Mouse (Mus musculus): ENCODE data around the gene Srbd1. TPM values are rescaled to one million over a fixed set of nuclear protein-coding genes. Genes with fewer than 3 reads are reported as not detected.
A peak's percentile ranks its signal among the peaks of the same experiment; 100 is the strongest.

Srbd1 gene
- polyA plus RNA-seq, 1 experiment from 2014 or later: 11.5 TPM

GRCm38 (mm10) chr17:85943994-85944640 lies 200.9 kb downstream of the Srbd1 start:
- Histone ChIP-seq H3K27ac (ENCODE audit: low read depth, low read length) (no peak overlapping the region), H3K9ac (ENCODE audit: low read depth, low read length) (no peak overlapping the region), H3K4me1 (replicated peaks; ENCODE audit: control insufficient read depth, insufficient read depth, low read length) (no peaks in the 10 kb centered on the region), H3K4me3 (ENCODE audit: low read depth, low read length) (no peak overlapping the region), H3K36me3 (ENCODE audit: control insufficient read depth, insufficient read depth, low read length) (no peaks in the 10 kb centered on the region), H3K9me3 (ENCODE audit: control insufficient read depth, low read length) (no peaks in the 10 kb centered on the region), H3K27me3 (replicated peaks; ENCODE audit: control insufficient read depth, insufficient read depth, low read length) (no peaks in the 10 kb centered on the region), H3K4me2 (no peak overlapping the region)
- ATAC-seq (replicated peaks; ENCODE audit: low FRiP score) (no peak), DNase-seq (ENCODE audit: low spot score) (peak; percentile 27)
- WGBS: 74% methylated on average over 12 of the region's 12 CpGs

GRCm38 (mm10) chr17:85943551-85943981 lies 201.4 kb downstream of the Srbd1 start:
- H3K4me3 ChIP-seq (ENCODE audit: low read depth, low read length): no peak overlapping the region
- DNase-seq (ENCODE audit: low spot score): no peak
- no peak for ATAC-seq (replicated peaks; ENCODE audit: low FRiP score)
- no peaks in the 10 kb centered on the region for H3K4me1 ChIP-seq (replicated peaks; ENCODE audit: control insufficient read depth, insufficient read depth, low read length)
- 67% methylated on average over 14 of the region's 14 CpGs for WGBS
- H3K27me3 ChIP-seq (replicated peaks; ENCODE audit: control insufficient read depth, insufficient read depth, low read length): no peaks in the 10 kb centered on the region
- H3K27ac ChIP-seq (ENCODE audit: low read depth, low read length): no peak overlapping the region
- no peak overlapping the region for H3K9ac ChIP-seq (ENCODE audit: low read depth, low read length)
- H3K4me2 ChIP-seq: no peak overlapping the region
- no peaks in the 10 kb centered on the region for H3K36me3 ChIP-seq (ENCODE audit: control insufficient read depth, insufficient read depth, low read length)
- no peaks in the 10 kb centered on the region for H3K9me3 ChIP-seq (ENCODE audit: control insufficient read depth, low read length)

GRCm38 (mm10) chr17:85943071-85943470 lies 201.9 kb downstream of the Srbd1 start:
- Histone ChIP-seq H3K4me1 (replicated peaks; ENCODE audit: control insufficient read depth, insufficient read depth, low read length) (no peaks in the 10 kb centered on the region), H3K36me3 (ENCODE audit: control insufficient read depth, insufficient read depth, low read length) (no peaks in the 10 kb centered on the region), H3K9ac (ENCODE audit: low read depth, low read length) (no peak overlapping the region), H3K4me3 (ENCODE audit: low read depth, low read length) (no peak overlapping the region), H3K27me3 (replicated peaks; ENCODE audit: control insufficient read depth, insufficient read depth, low read length) (no peaks in the 10 kb centered on the region), H3K9me3 (ENCODE audit: control insufficient read depth, low read length) (no peaks in the 10 kb centered on the region), H3K4me2 (no peak overlapping the region), H3K27ac (ENCODE audit: low read depth, low read length) (no peak overlapping the region)
- DNase-seq (ENCODE audit: low spot score) (no peak), ATAC-seq (replicated peaks; ENCODE audit: low FRiP score) (no peak)
- WGBS: 84% methylated on average over 5 of the region's 5 CpGs

GRCm38 (mm10) chr17:85942123-85942522 lies 202.9 kb downstream of the Srbd1 start:
- no peak for DNase-seq (ENCODE audit: low spot score)
- Histone ChIP-seq H3K9me3 (ENCODE audit: control insufficient read depth, low read length) (no peaks in the 10 kb centered on the region), H3K4me1 (replicated peaks; ENCODE audit: control insufficient read depth, insufficient read depth, low read length) (no peaks in the 10 kb centered on the region), H3K36me3 (ENCODE audit: control insufficient read depth, insufficient read depth, low read length) (no peaks in the 10 kb centered on the region), H3K9ac (ENCODE audit: low read depth, low read length) (no peak overlapping the region), H3K4me2 (no peak overlapping the region), H3K27me3 (replicated peaks; ENCODE audit: control insufficient read depth, insufficient read depth, low read length) (no peaks in the 10 kb centered on the region), H3K4me3 (ENCODE audit: low read depth, low read length) (no peak overlapping the region), H3K27ac (ENCODE audit: low read depth, low read length) (no peak overlapping the region)
- no peak for ATAC-seq (replicated peaks; ENCODE audit: low FRiP score)
- 88% methylated on average over 5 of the region's 5 CpGs for WGBS

- ATAC-seq (replicated peaks; ENCODE audit: low FRiP score): no peak
- H3K4me3 ChIP-seq (ENCODE audit: low read depth, low read length): no peak overlapping the region
- no peak for DNase-seq (ENCODE audit: low spot score)
These were observed 203.7 kb downstream of the Srbd1 start for GRCm38 (mm10) chr17:85941141-85941738.

GRCm38 (mm10) chr17:85937131-85937530 lies 207.8 kb downstream of the Srbd1 start:
- H3K4me3 ChIP-seq (ENCODE audit: low read depth, low read length): no peak overlapping the region
- no peaks in the 10 kb centered on the region for H3K27me3 ChIP-seq (replicated peaks; ENCODE audit: control insufficient read depth, insufficient read depth, low read length)
- no peak overlapping the region for H3K9ac ChIP-seq (ENCODE audit: low read depth, low read length)
- ATAC-seq (replicated peaks; ENCODE audit: low FRiP score): no peak
- no peak overlapping the region for H3K4me2 ChIP-seq
- DNase-seq (ENCODE audit: low spot score): no peak
- H3K36me3 ChIP-seq (ENCODE audit: control insufficient read depth, insufficient read depth, low read length): no peaks in the 10 kb centered on the region
- no peaks in the 10 kb centered on the region for H3K4me1 ChIP-seq (replicated peaks; ENCODE audit: control insufficient read depth, insufficient read depth, low read length)
- 89% methylated on average over 4 of the region's 4 CpGs for WGBS
- H3K9me3 ChIP-seq (ENCODE audit: control insufficient read depth, low read length): no peaks in the 10 kb centered on the region
- no peak overlapping the region for H3K27ac ChIP-seq (ENCODE audit: low read depth, low read length)

More at GRCm38 (mm10) chr17:85941141-85941738, 203.7 kb downstream of the Srbd1 start:
- WGBS: 76% methylated on average over 8 of the region's 8 CpGs
- Histone ChIP-seq H3K36me3 (ENCODE audit: control insufficient read depth, insufficient read depth, low read length) (no peaks in the 10 kb centered on the region), H3K27ac (ENCODE audit: low read depth, low read length) (no peak overlapping the region), H3K27me3 (replicated peaks; ENCODE audit: control insufficient read depth, insufficient read depth, low read length) (no peaks in the 10 kb centered on the region), H3K9ac (ENCODE audit: low read depth, low read length) (no peak overlapping the region), H3K4me2 (no peak overlapping the region), H3K4me1 (replicated peaks; ENCODE audit: control insufficient read depth, insufficient read depth, low read length) (no peaks in the 10 kb centered on the region), H3K9me3 (ENCODE audit: control insufficient read depth, low read length) (no peaks in the 10 kb centered on the region)

- no peak overlapping the region for H3K4me3 ChIP-seq (ENCODE audit: low read depth, low read length)
- H3K4me1 ChIP-seq (replicated peaks; ENCODE audit: control insufficient read depth, insufficient read depth, low read length): no peaks in the 10 kb centered on the region; the same call in 1 of the 2 replicates
- no peaks in the 10 kb centered on the region for H3K9me3 ChIP-seq (ENCODE audit: control insufficient read depth, low read length)
- ATAC-seq (replicated peaks; ENCODE audit: low FRiP score) (no peak), DNase-seq (ENCODE audit: low spot score) (no peak)
- no peaks in the 10 kb centered on the region for H3K36me3 ChIP-seq (ENCODE audit: control insufficient read depth, insufficient read depth, low read length)
- no peak overlapping the region for H3K9ac ChIP-seq (ENCODE audit: low read depth, low read length)
- no peaks in the 10 kb centered on the region; the same call in 1 of the 2 replicates for H3K27me3 ChIP-seq (replicated peaks; ENCODE audit: control insufficient read depth, insufficient read depth, low read length)
- WGBS: 81% methylated on average over 10 of the region's 10 CpGs
- H3K27ac ChIP-seq (ENCODE audit: low read depth, low read length): no peak overlapping the region
- no peak overlapping the region for H3K4me2 ChIP-seq
These were observed 209.7 kb downstream of the Srbd1 start for GRCm38 (mm10) chr17:85935268-85935667.
